Mouse (Mus musculus): ENCODE data around the gene 5730596B20Rik.

5730596B20Rik gene

DNA sequence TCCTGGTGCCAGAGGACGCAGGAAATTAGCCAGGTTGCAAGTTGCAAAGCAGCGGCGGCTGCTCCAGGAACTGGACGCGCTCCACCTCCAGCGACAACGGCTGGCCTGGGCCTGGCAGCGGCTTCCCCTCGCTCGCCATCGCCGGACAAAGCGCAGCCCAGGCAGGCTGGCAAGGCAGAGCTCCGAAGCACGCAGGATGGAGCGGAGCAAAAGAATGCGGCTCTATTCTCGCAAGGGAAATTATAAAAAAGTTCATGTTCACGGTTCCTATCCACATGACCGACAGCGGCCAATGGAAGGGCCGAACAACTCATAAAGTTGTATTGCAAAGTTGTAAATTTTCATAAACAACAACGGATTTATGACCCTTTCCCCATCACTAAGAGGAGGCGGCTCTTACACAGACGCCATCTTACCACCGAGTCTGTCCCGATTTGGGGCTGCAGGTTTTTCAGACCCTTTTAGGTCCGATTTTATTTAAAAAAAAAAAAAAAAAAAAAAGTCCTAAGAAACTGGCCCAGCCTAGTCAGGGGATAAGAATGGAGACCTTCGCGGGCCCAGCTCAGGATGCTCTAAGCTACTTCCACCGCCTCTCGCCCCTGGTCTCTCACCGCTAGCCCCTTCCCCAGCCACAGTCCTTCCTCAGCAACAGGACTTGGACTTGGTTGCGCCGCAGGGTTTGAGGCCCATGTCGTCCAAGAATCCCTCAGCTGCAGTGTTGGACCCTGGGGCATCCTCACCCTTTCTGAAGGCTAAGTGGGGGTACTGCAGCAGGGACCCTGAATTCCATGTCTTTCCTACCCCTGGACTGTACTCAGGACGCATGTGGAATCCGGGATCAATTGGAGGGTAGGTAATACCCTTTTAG lies 36.1 kb downstream of the 5730596B20Rik start, which contains the start of the genes Hoxa3 and Gm28308:
Gene Hoxa3, minus strand, starts transcription at position 218 of the 868 bp plus-strand sequence.
Gene Gm28308, minus strand, starts transcription at position 221 of the 868 bp plus-strand sequence.
- peak in 1 of 2 experiments; percentile 32 for DNase-seq

DNA sequence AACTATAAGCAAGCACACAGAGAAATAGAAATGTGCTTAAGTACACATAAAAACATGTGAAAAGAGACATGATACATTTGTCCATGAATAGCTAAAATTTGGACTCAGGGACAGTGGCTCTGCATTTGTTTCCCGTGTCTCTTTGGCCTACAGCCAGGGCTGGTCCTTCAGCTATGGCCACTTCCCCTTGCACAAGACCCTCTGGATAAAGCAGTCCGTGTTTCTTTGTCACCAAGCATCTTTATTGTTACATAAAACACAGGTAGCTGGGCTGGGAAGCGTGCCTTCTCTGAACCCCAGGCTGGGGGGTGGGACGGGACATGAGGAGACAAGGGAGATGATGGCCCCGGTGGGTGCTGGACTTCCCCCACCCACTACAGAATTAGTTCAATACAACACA lies 37.0 kb downstream of the 5730596B20Rik start:
- DNase-seq, result no peak

DNA sequence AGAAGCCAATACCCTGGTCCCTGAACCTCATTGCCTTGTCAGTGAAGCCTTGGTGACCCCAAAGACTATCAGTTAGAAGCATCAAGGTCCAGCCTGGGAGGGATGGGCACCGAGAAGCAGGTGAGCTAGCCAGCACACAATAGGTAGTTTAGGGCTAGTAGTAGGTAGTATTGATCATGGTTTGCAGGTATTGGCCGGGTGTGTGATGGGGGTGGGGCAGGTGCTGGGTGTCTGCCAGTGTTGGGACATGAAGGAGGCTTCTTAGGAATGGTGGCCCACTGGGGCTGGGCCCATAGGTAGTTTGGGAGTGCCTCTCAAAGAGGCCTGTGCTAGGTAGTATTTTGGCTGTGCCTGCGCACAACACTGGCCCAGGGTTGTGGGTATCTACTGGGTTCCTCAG lies 37.8 kb downstream of the 5730596B20Rik start:
- peak in 1 of 2 experiments; percentile 3 for DNase-seq

DNA sequence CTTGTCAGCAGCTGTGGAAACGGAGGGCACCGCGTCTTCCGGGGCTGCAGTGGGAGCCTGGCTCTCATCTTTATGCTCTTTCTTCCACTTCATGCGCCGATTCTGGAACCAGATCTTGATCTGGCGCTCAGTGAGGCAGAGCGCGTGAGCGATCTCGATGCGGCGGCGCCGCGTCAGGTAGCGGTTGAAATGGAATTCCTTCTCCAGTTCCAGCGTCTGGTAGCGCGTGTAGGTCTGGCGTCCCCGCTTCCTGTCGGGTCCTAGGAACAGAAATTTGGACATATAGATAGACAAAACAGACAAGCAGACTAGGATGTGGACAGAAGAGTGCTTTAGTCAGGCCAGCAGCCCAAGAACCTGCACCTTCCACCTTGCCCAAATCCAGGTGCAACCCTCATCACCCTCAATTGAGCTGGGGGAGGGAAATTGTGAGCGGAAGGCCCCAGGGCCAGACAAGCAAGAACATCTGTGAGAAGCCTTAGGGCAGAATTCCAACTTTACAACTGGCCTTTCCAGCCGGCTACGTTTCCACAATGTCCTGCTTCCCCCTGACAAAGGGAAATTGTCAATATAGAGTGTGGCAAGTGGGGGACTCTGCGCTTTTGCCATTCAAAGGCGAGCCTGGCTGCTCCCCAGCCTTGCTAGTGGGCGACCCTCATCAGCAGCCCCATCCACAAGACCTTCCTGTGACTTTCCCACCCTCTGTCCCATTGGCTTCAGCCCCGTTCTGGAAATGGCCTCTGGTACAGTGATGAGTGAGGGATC lies 38.7 kb downstream of the 5730596B20Rik start:
- peak in 1 of 2 experiments; percentile 2 for DNase-seq

DNA sequence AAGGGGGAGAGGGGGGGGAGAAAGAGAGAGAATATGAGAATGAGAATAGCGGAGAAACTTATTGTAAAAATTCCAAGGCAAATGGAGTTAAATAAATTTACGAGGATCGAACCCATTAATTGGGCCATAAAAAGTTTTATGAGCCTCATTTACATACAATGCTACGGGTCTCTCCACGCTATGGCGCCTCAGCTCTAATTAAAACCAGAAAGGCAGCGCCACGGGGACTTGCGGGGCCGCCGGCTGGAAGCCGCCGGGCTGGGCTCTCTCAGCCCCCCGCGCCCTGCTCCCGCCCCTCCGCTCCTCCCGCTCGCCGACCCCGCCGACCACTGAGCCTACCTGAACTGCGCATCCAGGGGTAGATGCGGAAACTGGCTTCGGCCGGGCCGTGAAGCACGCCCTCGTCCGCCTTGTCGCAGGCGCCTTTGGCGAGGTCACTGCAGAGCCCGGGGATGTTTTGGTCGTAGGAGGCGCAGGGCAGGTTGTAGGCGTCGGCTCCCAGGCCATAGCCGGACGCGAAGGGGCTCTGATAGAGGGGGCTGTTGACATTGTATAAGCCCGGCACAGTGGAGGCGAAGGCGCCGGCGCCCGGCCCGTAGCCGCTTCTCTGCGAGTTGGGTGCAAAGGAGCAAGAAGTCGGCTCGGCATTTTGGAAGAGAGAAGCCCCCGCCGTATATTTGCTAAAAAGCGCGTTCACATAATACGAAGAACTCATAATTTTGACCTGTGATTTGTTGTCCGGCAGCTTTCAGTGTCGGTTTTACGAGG lies 39.6 kb downstream of the 5730596B20Rik start:
- peak in 1 of 2 experiments; percentile 15 for DNase-seq

DNA sequence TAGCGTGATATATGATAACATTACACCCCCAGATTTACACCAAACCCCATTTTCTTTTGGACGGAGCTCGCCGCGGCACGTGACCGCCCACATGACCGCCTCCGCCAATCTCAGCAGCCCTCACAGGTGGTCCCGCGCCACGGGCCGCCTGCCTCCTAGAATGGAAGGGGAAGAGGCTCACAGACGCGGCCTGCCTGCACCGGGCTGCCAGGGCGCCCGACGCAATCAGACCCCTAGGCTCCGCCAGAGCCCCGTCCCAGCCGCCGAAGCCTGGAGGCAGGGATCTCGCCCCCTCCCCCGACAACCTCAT lies 40.1 kb downstream of the 5730596B20Rik start:
- peak; percentile 59 to 60 for DNase-seq

DNA sequence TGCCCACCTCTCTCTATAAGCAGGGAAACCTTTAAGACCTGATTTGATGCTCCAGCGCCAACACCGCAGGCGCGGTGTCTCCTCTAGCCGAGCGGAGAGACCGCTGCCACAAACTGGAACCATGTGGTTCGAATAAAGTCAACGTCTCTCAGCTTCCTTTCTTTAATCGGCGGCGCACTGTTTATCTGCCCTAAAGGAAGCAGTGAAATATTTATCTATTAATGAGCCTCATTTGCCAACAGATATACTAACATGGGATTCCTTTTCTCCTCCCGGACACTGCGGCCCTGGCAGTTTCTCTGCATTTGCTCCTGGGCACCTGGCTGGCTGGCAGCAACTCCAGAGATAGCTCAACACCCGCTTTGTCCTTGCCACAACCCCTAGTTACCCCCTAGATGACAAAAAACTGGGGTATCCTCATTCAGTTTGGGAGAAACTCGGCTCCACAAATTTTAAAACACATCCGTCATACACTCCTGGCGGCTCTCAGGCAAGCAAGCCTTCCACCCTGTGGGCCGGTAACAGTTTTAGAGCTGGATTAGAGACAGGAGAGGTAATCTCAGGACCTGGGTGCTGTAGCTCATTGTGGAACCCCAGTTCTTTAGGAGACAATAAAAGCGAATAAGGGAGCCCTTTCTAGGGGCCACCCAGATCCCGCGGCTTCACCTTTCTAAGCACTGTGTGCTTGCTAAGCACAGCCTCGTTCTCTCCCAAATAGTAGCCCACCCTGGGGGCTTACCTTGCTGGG lies 40.8 kb downstream of the 5730596B20Rik start:
- no peak for DNase-seq

DNA sequence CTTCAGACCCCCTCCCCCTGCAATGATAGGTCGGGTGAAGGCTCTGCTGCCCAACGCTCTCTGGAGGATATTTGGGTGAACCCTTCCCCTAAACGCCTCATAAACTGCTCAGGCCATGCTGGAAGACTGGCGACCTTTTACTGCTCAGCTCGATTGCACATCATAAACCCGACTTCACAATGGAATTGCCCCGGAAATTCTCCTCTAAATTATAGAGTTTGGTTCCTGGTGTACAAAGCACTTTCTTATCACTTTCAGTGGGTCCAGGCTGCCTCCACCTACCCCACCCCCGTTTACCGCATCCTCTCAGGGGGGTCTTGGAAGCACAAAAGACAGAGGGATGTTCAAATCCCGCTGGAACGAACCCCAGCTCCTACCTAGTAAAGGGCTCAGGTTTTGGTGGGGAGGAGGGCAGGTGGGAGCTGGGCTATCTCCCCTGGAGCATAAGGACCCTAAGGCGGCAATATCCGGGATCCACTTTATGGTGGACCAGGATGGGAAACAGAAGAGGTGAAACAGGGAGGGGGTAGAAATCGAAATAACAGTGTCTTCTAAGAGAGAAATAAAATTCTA lies 41.4 kb downstream of the 5730596B20Rik start:
- no peak for DNase-seq

DNA sequence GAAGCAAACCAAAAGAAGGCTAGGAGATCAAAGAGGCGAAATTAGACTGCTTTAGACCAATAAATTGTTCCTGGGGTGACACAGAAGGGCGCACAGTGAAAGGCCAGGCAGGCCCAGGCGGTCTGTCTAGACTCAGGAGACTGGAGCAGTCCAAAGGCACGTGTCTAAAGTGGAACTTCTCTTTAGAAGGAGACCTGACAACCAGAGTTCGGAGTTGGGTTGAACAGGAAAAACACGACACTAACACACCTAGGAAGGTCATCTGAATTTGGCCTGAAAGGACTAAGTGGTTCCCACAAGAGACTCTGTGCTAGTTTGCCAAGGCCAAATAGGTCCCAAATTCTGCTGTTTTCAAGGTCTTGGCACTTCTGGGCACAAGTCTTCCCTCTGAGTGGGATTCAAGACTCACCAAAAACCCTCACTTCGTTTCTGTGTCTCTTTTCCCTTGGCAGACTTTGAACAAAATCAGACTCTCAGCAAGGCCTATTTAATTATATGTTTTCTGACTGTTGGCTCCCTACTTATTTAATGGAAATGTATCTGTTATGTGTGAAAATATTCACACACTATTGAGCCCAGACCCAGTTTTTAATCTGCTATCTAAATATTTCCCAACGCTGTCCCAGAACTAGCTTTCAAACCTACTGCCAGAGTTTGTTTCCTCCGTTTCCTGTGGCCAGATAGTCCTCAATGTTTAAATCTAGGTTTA lies 42.1 kb downstream of the 5730596B20Rik start:
- DNase-seq, result no peak

DNA sequence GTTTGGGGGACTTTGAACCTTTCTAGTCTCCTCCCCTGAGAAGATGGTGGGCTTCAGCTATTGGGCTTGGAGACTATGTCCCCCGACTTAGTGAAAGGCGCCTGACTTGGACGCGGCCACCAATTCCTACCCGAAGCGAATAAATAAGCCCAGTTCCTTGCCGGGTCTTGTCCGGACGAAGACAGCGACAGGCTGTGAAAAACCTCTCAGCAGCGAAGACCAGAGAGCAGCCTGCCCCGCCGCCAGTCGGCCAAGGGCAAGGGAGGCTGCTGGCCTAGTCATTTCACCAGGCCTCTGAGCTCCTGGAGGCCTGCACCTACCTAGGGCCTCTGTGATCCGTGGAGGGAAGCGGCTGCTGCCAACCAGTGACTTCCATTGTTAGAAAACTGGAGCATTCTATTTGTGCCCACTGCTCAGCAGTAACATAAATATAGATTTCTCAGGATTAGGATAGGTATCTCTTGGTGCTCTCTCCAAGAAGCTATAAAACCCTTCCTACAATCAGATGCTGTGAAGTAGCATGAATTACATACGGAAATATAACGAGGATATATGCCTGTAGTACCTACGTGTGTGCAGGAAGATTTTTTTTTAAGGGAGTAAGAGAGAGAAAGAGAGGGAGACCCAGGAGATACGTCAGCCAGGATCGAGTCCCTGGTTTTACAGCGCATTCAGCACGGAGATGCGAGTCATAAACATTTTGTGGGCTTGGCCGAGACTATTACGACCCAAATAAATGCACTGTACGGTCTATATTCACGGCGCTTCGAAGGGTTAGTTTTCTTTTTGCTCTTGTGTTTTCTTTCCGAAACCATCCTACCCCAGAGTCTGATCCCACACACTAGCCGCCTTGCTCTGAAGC lies 42.9 kb downstream of the 5730596B20Rik start:
- no peak for DNase-seq

DNA sequence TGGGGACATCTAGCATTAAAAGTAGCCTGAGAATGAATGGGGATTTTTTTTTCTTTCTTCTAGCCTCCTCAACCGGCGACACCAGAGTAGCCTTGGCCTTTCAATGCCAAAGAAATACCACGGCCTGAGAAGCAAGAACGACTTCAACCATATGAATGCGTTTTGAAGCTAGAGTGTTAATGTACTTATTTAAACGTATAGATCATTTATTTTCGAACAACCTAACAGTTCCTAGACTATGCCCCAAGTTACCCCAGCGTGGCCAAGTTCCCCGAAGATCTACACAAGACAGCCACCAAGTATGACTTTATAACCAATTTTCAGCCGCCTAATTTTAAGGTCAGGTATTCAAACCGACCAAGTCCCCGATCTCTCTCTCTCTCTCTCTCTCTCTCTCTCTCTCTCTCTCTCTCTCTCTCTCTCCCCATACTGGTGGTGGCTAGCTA lies 43.6 kb downstream of the 5730596B20Rik start:
- DNase-seq, result no peak

DNA sequence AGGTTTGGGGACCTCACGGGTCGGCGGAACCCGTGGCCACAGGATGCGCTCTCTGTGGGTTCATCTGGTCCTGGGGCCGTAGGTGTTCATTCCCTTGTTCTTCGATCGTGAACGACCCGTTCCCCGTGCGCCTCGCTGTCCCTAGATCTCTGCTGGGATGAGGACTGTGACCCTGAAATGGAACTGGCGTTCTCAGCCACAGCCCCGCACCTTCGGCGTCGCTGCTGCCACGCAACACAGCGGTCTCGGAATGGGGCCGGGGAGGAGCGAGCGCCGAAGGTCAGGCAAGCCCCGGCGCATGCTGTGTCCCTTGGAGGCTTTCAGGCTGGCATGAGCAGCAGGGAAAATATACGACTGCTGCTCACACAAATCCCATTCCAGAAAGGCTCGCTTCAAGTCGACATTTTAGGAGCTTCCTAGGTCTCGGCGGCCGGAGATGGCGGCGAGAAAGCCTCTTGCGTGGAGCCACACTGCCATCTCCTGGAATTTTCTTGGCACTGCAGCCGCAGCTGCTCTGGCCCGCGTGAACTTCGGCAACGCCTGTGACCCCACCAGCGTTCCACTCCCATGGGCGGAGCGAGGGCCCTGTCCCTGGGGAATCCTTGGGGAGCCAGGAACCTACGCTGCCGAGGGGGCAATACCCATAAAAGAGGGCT lies 44.2 kb downstream of the 5730596B20Rik start, which contains the start of gene Hoxa7:
Gene Hoxa7, minus strand, starts transcription at position 518 of the 656 bp plus-strand sequence.
- DNase-seq, result peak; percentile 82 to 84

DNA sequence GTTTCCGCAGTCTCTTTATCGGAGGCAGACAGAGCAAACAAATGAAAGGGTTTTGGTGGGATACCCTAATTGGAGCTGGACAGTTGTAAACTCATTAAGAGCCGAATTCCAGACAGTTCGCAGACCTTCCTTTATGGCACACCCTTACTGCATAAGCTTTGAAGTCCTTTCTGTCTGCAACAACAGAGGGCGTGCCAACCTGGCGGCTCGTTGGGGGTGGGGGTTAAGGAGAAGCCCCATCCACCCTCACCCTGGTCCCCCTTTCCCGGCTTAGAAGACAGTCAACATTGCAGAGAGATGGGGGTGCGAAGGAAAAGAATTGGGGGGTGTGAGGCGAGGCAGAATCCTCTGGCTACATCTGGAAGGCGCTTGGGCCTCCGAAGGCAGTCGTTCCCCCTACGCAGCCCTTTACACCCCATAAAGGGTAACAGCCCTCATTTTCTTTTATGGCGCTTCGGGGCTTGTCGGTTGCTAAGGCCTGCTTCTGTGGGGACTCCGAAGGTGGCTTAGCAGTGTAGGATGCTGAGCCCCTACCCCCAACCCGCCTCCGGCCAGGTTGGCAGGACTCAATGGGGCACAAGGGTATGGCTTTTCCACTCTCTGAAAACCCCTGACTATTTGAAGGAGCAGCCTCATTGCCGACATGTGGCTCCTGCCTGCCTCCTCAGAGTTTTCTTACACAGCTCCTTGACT lies 44.8 kb downstream of the 5730596B20Rik start:
- no peak for DNase-seq

DNA sequence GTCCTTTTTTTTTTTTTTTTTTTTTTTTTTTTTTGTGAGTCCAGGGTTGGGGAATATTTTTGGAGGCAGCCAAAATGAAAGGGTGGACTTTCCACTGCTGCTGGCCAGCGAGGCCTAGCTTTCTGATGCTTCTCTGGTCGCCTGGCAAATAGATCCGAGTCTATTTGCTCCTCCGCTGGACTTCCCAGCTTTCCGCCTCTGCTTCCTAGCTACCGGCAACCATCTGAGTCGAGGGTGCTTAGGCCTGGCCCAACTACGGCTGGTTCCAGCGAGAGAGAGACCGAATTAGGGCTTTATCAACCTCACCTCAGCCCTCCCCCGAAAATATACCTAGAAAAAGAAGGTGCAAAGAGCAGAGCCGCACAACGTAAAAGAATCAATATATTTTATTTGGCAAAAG lies 45.4 kb downstream of the 5730596B20Rik start:
- no peak for DNase-seq

DNA sequence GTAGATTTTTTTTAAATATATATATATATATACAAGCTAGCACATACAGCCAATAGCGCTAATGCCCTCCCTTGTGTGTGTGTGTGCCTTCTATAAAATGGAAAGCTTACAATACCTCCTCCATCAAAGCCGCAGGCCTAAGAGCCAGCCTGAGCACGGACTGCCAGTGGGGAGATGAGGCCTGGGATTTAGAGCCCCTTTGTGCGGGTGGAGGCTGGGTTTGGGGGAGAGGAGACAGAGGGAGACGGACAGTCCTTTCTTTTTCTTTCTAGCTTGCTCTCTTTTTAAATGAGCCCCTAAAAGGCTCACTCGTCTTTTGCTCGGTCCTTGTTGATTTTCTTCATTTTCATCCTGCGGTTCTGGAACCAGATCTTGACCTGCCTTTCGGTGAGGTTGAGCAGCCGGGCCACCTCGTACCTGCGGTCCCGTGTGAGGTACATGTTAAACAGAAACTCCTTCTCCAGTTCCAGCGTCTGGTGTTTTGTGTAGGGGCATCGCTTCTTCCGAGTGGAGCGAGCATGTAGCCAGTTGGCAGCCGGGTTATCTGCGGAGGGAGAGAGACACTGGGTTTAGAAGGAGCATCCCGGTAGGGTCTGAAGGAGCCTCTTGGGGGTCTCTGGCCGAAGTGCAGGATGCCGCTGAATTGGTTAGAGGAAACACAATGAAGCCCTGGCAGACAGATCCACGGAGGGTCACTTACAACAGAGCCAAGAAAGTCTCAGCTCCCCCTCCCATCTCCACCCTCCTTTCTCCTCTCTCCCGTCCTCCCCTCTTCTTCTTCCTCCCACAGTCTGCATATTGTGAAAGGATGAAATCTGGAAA lies 46.9 kb downstream of the 5730596B20Rik start:
- DNase-seq, result no peak

DNA sequence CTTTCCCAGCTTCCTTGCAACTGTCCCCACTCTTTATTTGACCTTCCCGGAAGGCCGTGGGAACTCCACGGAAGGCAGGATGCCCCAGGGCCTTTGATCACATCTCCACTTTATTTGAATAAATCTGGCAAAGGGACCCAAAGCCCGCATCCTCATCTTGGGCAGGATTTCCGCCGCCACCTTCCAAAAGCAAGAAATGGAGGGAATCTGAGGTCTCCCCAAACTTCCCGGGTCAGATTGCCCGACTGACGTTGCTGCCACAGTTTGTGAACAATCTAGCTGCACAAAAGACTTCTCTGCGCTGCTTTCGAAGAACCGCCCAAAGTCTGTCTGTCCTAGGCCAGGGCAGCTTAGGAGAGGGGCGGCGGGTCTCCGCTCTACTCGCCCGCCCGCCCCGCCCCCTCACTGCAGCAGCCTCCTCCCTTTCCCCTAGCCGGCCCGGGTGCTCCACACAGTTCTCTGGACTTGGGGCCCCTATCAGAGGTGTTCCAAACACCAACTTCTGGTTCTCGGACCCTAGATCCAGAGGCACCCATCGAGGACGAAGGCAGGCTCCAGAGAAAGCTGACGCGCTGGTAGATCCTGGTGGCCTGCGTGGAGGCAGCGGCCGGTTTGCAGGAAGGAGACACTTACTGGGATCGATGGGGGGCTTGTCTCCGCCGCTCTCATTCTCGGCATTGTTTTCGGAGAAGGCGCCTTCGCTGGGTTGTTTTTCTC lies 47.8 kb downstream of the 5730596B20Rik start:
- DNase-seq, result no peak
